Mouse (Mus musculus) myocyte (in vitro differentiated cells): ENCODE results near the gene Serpina16. TPM values are rescaled to one million over a fixed set of nuclear protein-coding genes. Genes with fewer than 3 reads are reported as not detected.

Experiments
- H3K27me3 ChIP-seq: one replicate; pipeline ENCODE4 v1.6.1; 2011; ENCODE audit not compliant: control insufficient read depth, insufficient read depth, insufficient read length
- H3K36me3 ChIP-seq: one replicate; pipeline ENCODE4 v1.6.1; 2011; ENCODE audit not compliant: control insufficient read depth, insufficient read depth
- H3K4me2 ChIP-seq: one replicate; pipeline ENCODE4 v1.6.1; 2011; ENCODE audit warnings: low read depth, control low read depth
- H3K4me3 ChIP-seq: one replicate; pipeline ENCODE4 v1.5.1; 2011; ENCODE audit warnings: mild to moderate bottlenecking, control low read depth, moderate library complexity
- H3K79me2 ChIP-seq: one replicate; pipeline ENCODE4 v1.6.1; 2011; ENCODE audit not compliant: control insufficient read depth, insufficient read depth
- H3ac ChIP-seq: one replicate; pipeline ENCODE4 v1.6.1; 2011; ENCODE audit not compliant: control insufficient read depth, insufficient read length
- CEBPB ChIP-seq: IDR thresholded peaks from 2 replicates; pipeline ENCODE4 v1.6.1; 2011; ENCODE audit warnings: mild to moderate bottlenecking, moderate library complexity; ENCODE audit not compliant: poor library complexity, insufficient read depth, severe bottlenecking
- E2F4 ChIP-seq: IDR thresholded peaks from one replicate; pipeline ENCODE4 v1.6.1; 2011; ENCODE audit warnings: mild to moderate bottlenecking, control low read depth, moderate library complexity; ENCODE audit not compliant: insufficient read depth
- MAX ChIP-seq: IDR thresholded peaks from one replicate; pipeline ENCODE4 v1.6.1; 2011; ENCODE audit warnings: low read depth, mild to moderate bottlenecking, control low read depth
- MYOD1 ChIP-seq, 3 experiments: IDR thresholded peaks; one replicate each; pipeline ENCODE4 v1.6.1; 2011; ENCODE audit warnings: control low read depth in 2 of 3, low read depth in 2 of 3, mild to moderate bottlenecking in 2 of 3, moderate library complexity in 1 of 3; ENCODE audit not compliant: insufficient read length in 2 of 3, control insufficient read depth in 1 of 3
- MYOG ChIP-seq, 3 experiments: IDR thresholded peaks; one replicate each; pipeline ENCODE4 v1.6.1; 2011; ENCODE audit warnings: control low read depth in 2 of 3, low read depth in 2 of 3, mild to moderate bottlenecking in 2 of 3; ENCODE audit not compliant: insufficient read length in 2 of 3, control insufficient read depth in 1 of 3, insufficient read depth in 1 of 3
- POLR2A ChIP-seq: IDR thresholded peaks from one replicate; pipeline ENCODE4 v1.6.1; 2011; ENCODE audit warnings: low read depth, mild to moderate bottlenecking, control low read depth, moderate library complexity; ENCODE audit not compliant: insufficient read length
- POLR2AphosphoS2 ChIP-seq: IDR thresholded peaks from one replicate; pipeline ENCODE4 v1.6.1; 2011; ENCODE audit warnings: low read depth, control low read depth; ENCODE audit not compliant: insufficient read length
- REST ChIP-seq: IDR thresholded peaks from one replicate; pipeline ENCODE4 v1.6.1; 2011; ENCODE audit warnings: mild to moderate bottlenecking, control low read depth, moderate library complexity; ENCODE audit not compliant: insufficient read depth, insufficient read length
- SRF ChIP-seq: IDR thresholded peaks from one replicate; pipeline ENCODE4 v1.6.1; 2011; ENCODE audit warnings: low read depth; ENCODE audit not compliant: control insufficient read depth, insufficient read length
- TCF12 ChIP-seq: IDR thresholded peaks from one replicate; pipeline ENCODE4 v1.6.1; 2011; ENCODE audit warnings: mild to moderate bottlenecking, control low read depth; ENCODE audit not compliant: poor library complexity, insufficient read depth, severe bottlenecking
- TCF3 ChIP-seq: IDR thresholded peaks from one replicate; pipeline ENCODE4 v1.6.1; 2011; ENCODE audit warnings: low read depth, control low read depth; ENCODE audit not compliant: insufficient read length
- USF1 ChIP-seq: IDR thresholded peaks from one replicate; pipeline ENCODE4 v1.6.1; 2011; ENCODE audit warnings: low read depth, mild to moderate bottlenecking, control low read depth, moderate library complexity
- polyA plus RNA-seq: library from polyadenylated mRNA; unstranded; fragments of >200 nt; fragmentation: generic; extraction: Trizol; gene quantifications from one replicate; pipeline ENCODE4 v1.2.1, GENCODE M21; 2012; ENCODE audit warnings: missing spikeins

The Serpina16 gene
- polyA plus RNA-seq, 1 experiment, result not detected

DNA sequence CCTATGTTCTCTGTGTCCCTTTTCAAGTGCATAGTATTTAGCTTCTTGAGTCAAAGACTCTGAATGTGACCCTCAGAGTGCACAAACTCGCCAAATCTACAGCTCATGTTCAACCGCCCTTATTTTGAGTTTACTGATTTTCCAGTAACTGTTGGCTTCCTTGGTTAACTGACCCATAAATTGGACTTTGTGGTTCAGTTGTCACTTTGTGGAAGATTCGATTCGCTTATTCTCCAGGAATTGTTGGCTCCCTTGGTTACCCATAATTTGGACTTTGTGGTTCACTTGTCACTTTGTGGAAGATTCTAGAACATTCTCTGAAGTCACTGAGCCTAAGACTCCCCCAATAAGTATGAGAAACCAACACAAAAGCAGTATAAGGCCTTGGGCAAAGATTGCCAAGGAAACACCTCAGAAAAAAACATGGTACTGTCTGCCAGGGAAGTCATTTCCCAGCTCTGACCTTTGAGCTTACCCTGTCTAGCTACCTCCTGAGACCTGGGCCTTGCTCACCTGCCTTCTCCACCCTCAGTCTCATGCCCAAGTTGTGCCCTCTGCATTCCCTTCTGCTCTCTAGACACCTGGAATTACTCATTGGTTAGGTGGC lies 24.3 kb upstream of the Serpina16 start:
- Histone ChIP-seq H3ac (no peak overlapping the region), H3K79me2 (no peaks in the 10 kb centered on the region), H3K4me3 (no peak overlapping the region), H3K36me3 (no peaks in the 10 kb centered on the region), H3K27me3 (no peaks in the 10 kb centered on the region), H3K4me2 (no peak overlapping the region)
- TF ChIP-seq E2F4 (no peak), TCF3 (no peak), POLR2AphosphoS2 (no peak), REST (no peak), MYOG (IDR thresholded peaks at IDR 0.05; ENCODE audit: control insufficient read depth in 1 of 3, insufficient read depth in 1 of 3, insufficient read length in 2 of 3, low read depth in 2 of 3) (no peak), POLR2A (no peak), USF1 (no peak), MAX (no peak), TCF12 (no peak), CEBPB (no peak), SRF (no peak), MYOD1 (IDR thresholded peaks at IDR 0.05; ENCODE audit: control insufficient read depth in 1 of 3, insufficient read length in 2 of 3, low read depth in 2 of 3) (no peak)

DNA sequence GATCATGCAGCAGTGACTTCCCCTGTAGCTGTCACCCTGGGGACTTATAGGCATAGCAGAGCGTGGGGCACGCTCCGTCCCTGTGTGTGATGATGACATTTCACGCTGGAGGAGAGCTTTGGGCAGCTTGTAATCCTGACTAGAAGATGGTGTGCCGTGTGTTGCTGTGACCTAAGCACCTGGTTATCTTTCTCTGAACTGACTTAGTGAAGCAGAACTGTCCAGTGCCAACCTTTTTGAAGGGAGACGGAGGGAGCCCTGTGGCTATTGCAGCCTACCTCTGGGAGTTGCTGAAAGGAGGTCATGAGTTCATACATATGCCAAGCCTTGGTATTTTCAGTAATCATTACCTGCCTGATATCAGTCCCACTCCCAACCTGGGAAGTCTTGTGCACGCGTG lies 19.5 kb upstream of the Serpina16 start, which contains the start of gene Serpina1f:
Serpina1f (minus strand) TSS at position 101 of the 400 bp plus-strand sequence.
- no peaks in the 10 kb centered on the region for H3K36me3 ChIP-seq

DNA sequence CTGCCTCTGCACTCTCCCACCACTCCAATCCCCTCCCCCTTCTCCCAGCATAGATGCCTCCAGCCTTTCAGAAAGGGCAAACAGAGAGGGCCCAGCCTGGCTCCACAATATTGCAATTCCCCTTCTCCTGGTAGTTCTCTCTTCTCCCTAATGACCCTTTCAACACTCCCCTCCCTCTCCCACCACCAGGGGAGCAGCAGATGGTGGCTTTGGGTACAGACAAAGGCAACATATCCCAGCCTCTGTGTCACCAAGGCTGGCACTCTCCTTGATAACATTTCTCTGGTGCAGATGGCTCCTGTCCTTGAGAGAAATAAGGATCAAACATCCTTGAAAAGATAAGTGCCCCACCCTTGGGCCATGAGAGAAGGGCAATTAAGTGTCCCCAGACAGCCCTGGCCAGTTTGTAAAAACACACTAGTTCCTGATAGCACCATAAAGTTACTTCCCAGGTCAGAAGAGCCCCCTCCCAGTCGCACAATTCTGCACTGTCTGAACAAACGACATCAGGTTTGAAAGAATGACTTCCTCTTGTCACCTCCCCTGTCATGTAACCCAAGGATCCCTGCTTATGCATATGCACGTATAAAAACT lies 12.4 kb upstream of the Serpina16 start:
- TF ChIP-seq USF1 (no peak), SRF (no peak), MAX (no peak), MYOG (IDR thresholded peaks at IDR 0.05; ENCODE audit: control insufficient read depth in 1 of 3, insufficient read depth in 1 of 3, insufficient read length in 2 of 3, low read depth in 2 of 3) (no peak), E2F4 (no peak), TCF3 (no peak), TCF12 (no peak), CEBPB (no peak), POLR2A (no peak), REST (no peak), MYOD1 (IDR thresholded peaks at IDR 0.05; ENCODE audit: control insufficient read depth in 1 of 3, insufficient read length in 2 of 3, low read depth in 2 of 3) (no peak)
- Histone ChIP-seq H3K36me3 (no peaks in the 10 kb centered on the region), H3ac (no peak overlapping the region), H3K4me2 (no peak overlapping the region), H3K4me3 (no peak overlapping the region), H3K79me2 (no peaks in the 10 kb centered on the region), H3K27me3 (no peaks in the 10 kb centered on the region)

More for the DNA sequence above, 19.5 kb upstream of the Serpina16 start, which contains the start of gene Serpina1f:
- Histone ChIP-seq H3K79me2 (no peaks in the 10 kb centered on the region), H3K27me3 (no peaks in the 10 kb centered on the region), H3K4me2 (no peak within 1 kb of the TSS), H3ac (no peak within 1 kb of the TSS), H3K4me3 (no peak within 1 kb of the TSS)
- TF ChIP-seq E2F4 (no peak), TCF12 (no peak), MYOG (IDR thresholded peaks at IDR 0.05; ENCODE audit: control insufficient read depth in 1 of 3, insufficient read depth in 1 of 3, insufficient read length in 2 of 3, low read depth in 2 of 3) (no peak), USF1 (no peak), CEBPB (no peak), MAX (no peak), POLR2A (no peak), REST (no peak), TCF3 (no peak), MYOD1 (IDR thresholded peaks at IDR 0.05; ENCODE audit: control insufficient read depth in 1 of 3, insufficient read length in 2 of 3, low read depth in 2 of 3) (no peak), POLR2AphosphoS2 (no peak), SRF (no peak)

DNA sequence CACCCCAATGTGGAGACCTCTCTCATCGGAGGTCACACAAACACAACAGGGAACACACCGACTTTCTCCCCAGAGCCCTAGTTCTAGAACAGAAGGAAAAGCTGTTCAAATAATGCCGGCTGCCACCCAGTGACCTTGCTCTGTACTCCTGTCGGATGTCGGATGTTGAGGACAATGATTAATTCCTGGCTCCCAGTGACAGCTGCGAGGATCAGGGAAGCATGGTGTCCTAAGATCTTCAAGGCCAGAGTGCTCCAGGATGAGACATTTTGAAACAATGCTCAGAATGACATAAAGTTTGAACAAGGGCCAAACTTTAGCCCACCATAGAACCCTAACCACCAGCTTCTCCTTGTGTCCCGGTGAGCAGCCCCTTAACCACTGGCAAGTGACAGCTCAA lies 11.1 kb upstream of the Serpina16 start:
- no peaks in the 10 kb centered on the region for H3K27me3 ChIP-seq
- no peaks in the 10 kb centered on the region for H3K36me3 ChIP-seq
- no peaks in the 10 kb centered on the region for H3K79me2 ChIP-seq
- no peak overlapping the region for H3ac ChIP-seq
- H3K4me2 ChIP-seq, result no peak overlapping the region
- TF ChIP-seq MYOD1 (IDR thresholded peaks at IDR 0.05; ENCODE audit: control insufficient read depth in 1 of 3, insufficient read length in 2 of 3, low read depth in 2 of 3) (peak in 2 of 3 experiments; percentile 58 to 73), POLR2A (no peak), CEBPB (no peak), MYOG (IDR thresholded peaks at IDR 0.05; ENCODE audit: control insufficient read depth in 1 of 3, insufficient read depth in 1 of 3, insufficient read length in 2 of 3, low read depth in 2 of 3) (no peak), TCF3 (no peak), TCF12 (no peak), MAX (no peak), POLR2AphosphoS2 (no peak)
- H3K4me3 ChIP-seq, result no peak overlapping the region

DNA sequence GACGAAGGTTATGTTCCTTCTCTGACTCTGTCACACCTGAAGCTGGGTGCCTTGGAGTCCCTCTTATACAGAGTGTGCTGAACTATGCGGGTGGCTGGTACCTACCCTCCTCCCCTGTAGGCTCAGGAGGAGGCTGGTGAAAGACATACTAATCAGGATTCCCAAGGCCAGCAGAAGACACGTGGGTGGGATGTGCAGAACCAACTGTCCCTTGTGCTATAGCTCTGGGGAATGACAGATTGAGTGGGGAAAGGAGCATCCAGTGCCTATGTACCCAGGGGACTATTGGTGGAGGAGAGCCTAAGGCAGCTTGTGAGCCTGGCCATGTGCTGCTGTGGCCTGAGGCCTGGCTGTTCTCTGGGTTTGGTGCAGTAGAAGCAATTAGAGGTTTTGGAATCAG lies 10.1 kb upstream of the Serpina16 start:
- no peak overlapping the region for H3K4me2 ChIP-seq
- H3K27me3 ChIP-seq, result no peaks in the 10 kb centered on the region
- no peak overlapping the region for H3ac ChIP-seq
- H3K36me3 ChIP-seq, result no peaks in the 10 kb centered on the region
- TF ChIP-seq MYOG (IDR thresholded peaks at IDR 0.05; ENCODE audit: control insufficient read depth in 1 of 3, insufficient read depth in 1 of 3, insufficient read length in 2 of 3, low read depth in 2 of 3), result no peak
- TF ChIP-seq CEBPB, result no peak
- TF ChIP-seq TCF12, result no peak
- no peak for TF ChIP-seq USF1
- TF ChIP-seq SRF, result no peak
- TF ChIP-seq REST, result no peak
- TF ChIP-seq E2F4, result no peak
- TF ChIP-seq TCF3, result no peak
- no peak for TF ChIP-seq POLR2AphosphoS2
- TF ChIP-seq POLR2A, result no peak
- TF ChIP-seq MAX, result no peak
- TF ChIP-seq MYOD1 (IDR thresholded peaks at IDR 0.05; ENCODE audit: control insufficient read depth in 1 of 3, insufficient read length in 2 of 3, low read depth in 2 of 3), result no peak
- H3K79me2 ChIP-seq, result no peaks in the 10 kb centered on the region
- no peak overlapping the region for H3K4me3 ChIP-seq
